Mouse (Mus musculus) E14TG2a.4 (cell line): ENCODE measurements around the gene Timm29.

Source experiments
- H3K27me3 ChIP-seq: 2 replicates; pipeline ENCODE4 v1.6.1; 2014; ENCODE audit warnings: low read length, control low read depth; ENCODE audit not compliant: insufficient read depth
- H3K36me3 ChIP-seq: 2 replicates; pipeline ENCODE4 v1.6.1; 2014; ENCODE audit warnings: low read length, control low read depth; ENCODE audit not compliant: insufficient read depth
- H3K4me1 ChIP-seq: replicated peaks from 2 replicates; pipeline ENCODE4 v1.6.1; 2014; ENCODE audit warnings: low read depth, low read length, control low read depth
- H3K4me3 ChIP-seq: replicated peaks from 2 replicates; pipeline ENCODE4 v1.5.1; 2014; ENCODE audit warnings: mild to moderate bottlenecking, low read length
- H3K9me3 ChIP-seq: 2 replicates; pipeline ENCODE4 v1.6.1; 2014; ENCODE audit warnings: low read length, control low read depth
- CTCF ChIP-seq: conservative IDR thresholded peaks from 2 replicates; pipeline ENCODE4 v1.5.1; 2014; ENCODE audit warnings: low read length
- NANOG ChIP-seq: IDR thresholded peaks from 2 replicates; pipeline ENCODE4 v1.6.1; 2014; ENCODE audit warnings: borderline replicate concordance, low read length, mixed read lengths
- POU5F1 ChIP-seq: IDR thresholded peaks from 2 replicates; pipeline ENCODE4 v1.6.1; 2014; ENCODE audit warnings: low read length, borderline replicate concordance

Timm29 gene

GRCm38 (mm10) chr9:21592703-21593121 lies at the start of gene Timm29, which contains the start of gene Yipf2:
TSS of gene Timm29 (plus strand) at chr9:21592722.
TSS of gene Yipf2 (minus strand) at chr9:21592828.
- Histone ChIP-seq H3K27me3 (no peaks in the 10 kb centered on the region), H3K9me3 (no peaks in the 10 kb centered on the region), H3K36me3 (peaks cover 75% of the 10 kb centered on the region), H3K4me3 (peak within 1 kb of the TSS; percentile 97), H3K4me1 (peaks cover 60% of the 10 kb centered on the region)
- TF ChIP-seq POU5F1 (0 out of 2 replicates have a peak, but pooled peaks have one; percentile 38), CTCF (no peak), NANOG (no peak)

- H3K4me3 ChIP-seq: peak overlapping the region; percentile 93
- TF ChIP-seq CTCF: no peak
- no peak for TF ChIP-seq POU5F1
- no peak for TF ChIP-seq NANOG
- H3K4me1 ChIP-seq: peaks cover 43% of the 10 kb centered on the region
- peaks cover 22% of the 10 kb centered on the region for H3K36me3 ChIP-seq
- no peaks in the 10 kb centered on the region for H3K9me3 ChIP-seq
- H3K27me3 ChIP-seq: no peaks in the 10 kb centered on the region
Measured at GRCm38 (mm10) chr9:21545351-21545915, 47.1 kb upstream of the Timm29 start.

GRCm38 (mm10) chr9:21545916-21546788 lies 46.4 kb upstream of the Timm29 start:
- no peaks in the 10 kb centered on the region for H3K9me3 ChIP-seq
- TF ChIP-seq POU5F1: no peak
- no peak for TF ChIP-seq CTCF
- no peaks in the 10 kb centered on the region for H3K27me3 ChIP-seq
- peaks cover 50% of the 10 kb centered on the region for H3K4me1 ChIP-seq
- H3K36me3 ChIP-seq: peaks cover 29% of the 10 kb centered on the region
- peak overlapping the region; percentile 93 for H3K4me3 ChIP-seq

- Histone ChIP-seq H3K9me3 (no peaks in the 10 kb centered on the region), H3K4me1 (peaks cover 56% of the 10 kb centered on the region), H3K27me3 (no peaks in the 10 kb centered on the region), H3K36me3 (peaks cover 35% of the 10 kb centered on the region), H3K4me3 (peak within 1 kb of the TSS; percentile 93)
- TF ChIP-seq NANOG (no peak), POU5F1 (no peak), CTCF (no peak)
Measured at GRCm38 (mm10) chr9:21546789-21547074, 45.8 kb upstream of the Timm29 start, which contains the start of gene Carm1. TSS of gene Carm1 (plus strand) at chr9:21546894.

- Histone ChIP-seq H3K36me3 (peaks cover 41% of the 10 kb centered on the region), H3K27me3 (no peaks in the 10 kb centered on the region), H3K9me3 (no peaks in the 10 kb centered on the region), H3K4me1 (peaks cover 62% of the 10 kb centered on the region), H3K4me3 (peak overlapping the region; percentile 88)
- TF ChIP-seq NANOG: no peak
- no peak for TF ChIP-seq CTCF
- no peak for TF ChIP-seq POU5F1
Measured at GRCm38 (mm10) chr9:21547075-21547941, 45.2 kb upstream of the Timm29 start.

GRCm38 (mm10) chr9:21551049-21551448 lies 41.5 kb upstream of the Timm29 start:
- Histone ChIP-seq H3K4me1 (peaks cover 79% of the 10 kb centered on the region), H3K27me3 (no peaks in the 10 kb centered on the region), H3K9me3 (no peaks in the 10 kb centered on the region), H3K36me3 (peaks cover 68% of the 10 kb centered on the region), H3K4me3 (0 out of 2 replicates have a peak overlapping the region, but pooled peaks have one; percentile 0)
- no peak for TF ChIP-seq NANOG
- no peak for TF ChIP-seq CTCF
- no peak for TF ChIP-seq POU5F1

GRCm38 (mm10) chr9:21553607-21554273 lies 38.8 kb upstream of the Timm29 start:
- Histone ChIP-seq H3K9me3 (no peaks in the 10 kb centered on the region), H3K4me1 (peaks cover 94% of the 10 kb centered on the region), H3K27me3 (no peaks in the 10 kb centered on the region), H3K4me3 (no peak overlapping the region), H3K36me3 (peaks cover 81% of the 10 kb centered on the region)
- no peak for TF ChIP-seq POU5F1
- TF ChIP-seq CTCF: no peak
- TF ChIP-seq NANOG: no peak
